Mouse (Mus musculus): Measurements from ENCODE around the gene Hagh. TPM values are rescaled to one million over a fixed set of nuclear protein-coding genes. Genes with fewer than 3 reads are reported as not detected.

The Hagh gene
- polyA plus RNA-seq (2016; fragmentation: Nextera tagmentation; extraction: Ambion mirVana): 29.4 and 31.2 TPM in 2 replicates

- Histone ChIP-seq H3K9me3 (no peaks in the 10 kb centered on the region), H3K4me1 (no peaks in the 10 kb centered on the region), H3K27me3 (0 out of 2 replicates have a peak, but pooled peaks cover 19% of the 10 kb centered on the region), H3K9ac (replicated peaks) (no peak within 1 kb of the TSS), H3K4me2 (replicated peaks) (no peak within 1 kb of the TSS), H3K4me3 (no peak within 1 kb of the TSS), H3K27ac (replicated peaks) (no peak within 1 kb of the TSS), H3K36me3 (no peaks in the 10 kb centered on the region)
- WGBS: 76% methylated on average over 8 of the region's 8 CpGs
- no peak for ATAC-seq (ENCODE audit: low FRiP score, low read depth)
These were observed at the start of gene Hagh for GRCm38 (mm10) chr17:24839842-24840241. Gene Hagh, plus strand, starts transcription at chr17:24840143.

GRCm38 (mm10) chr17:24792190-24792589 lies 47.8 kb upstream of the Hagh start:
- no peak overlapping the region for H3K27ac ChIP-seq (replicated peaks)
- H3K36me3 ChIP-seq: no peaks in the 10 kb centered on the region
- H3K4me1 ChIP-seq: no peaks in the 10 kb centered on the region
- H3K4me3 ChIP-seq: no peak overlapping the region
- WGBS: 78% methylated on average over 8 of the region's 8 CpGs
- ATAC-seq (ENCODE audit: low FRiP score, low read depth): no peak
- peaks cover 5% of the 10 kb centered on the region; the same call in 1 of the 2 replicates for H3K27me3 ChIP-seq
- H3K9ac ChIP-seq (replicated peaks): no peak overlapping the region
- H3K4me2 ChIP-seq (replicated peaks): no peak overlapping the region
- no peaks in the 10 kb centered on the region for H3K9me3 ChIP-seq

- Histone ChIP-seq H3K36me3 (no peaks in the 10 kb centered on the region), H3K4me2 (replicated peaks) (no peak overlapping the region), H3K27me3 (peaks cover 10% of the 10 kb centered on the region; the same call in 1 of the 2 replicates), H3K9me3 (no peaks in the 10 kb centered on the region), H3K9ac (replicated peaks) (no peak overlapping the region), H3K27ac (replicated peaks) (no peak overlapping the region), H3K4me1 (no peaks in the 10 kb centered on the region), H3K4me3 (no peak overlapping the region)
- ATAC-seq (ENCODE audit: low FRiP score, low read depth): no peak
- WGBS: 83% methylated on average over 12 of the region's 12 CpGs
These were observed 45.2 kb upstream of the Hagh start for GRCm38 (mm10) chr17:24794791-24795190.

- H3K4me2 ChIP-seq (replicated peaks): no peak overlapping the region
- 0 out of 2 replicates have a peak, but pooled peaks cover 6% of the 10 kb centered on the region for H3K27me3 ChIP-seq
- H3K4me3 ChIP-seq: no peak overlapping the region
- ATAC-seq (ENCODE audit: low FRiP score, low read depth): no peak
- WGBS: 69% methylated on average over 3 of the region's 3 CpGs
- no peaks in the 10 kb centered on the region for H3K9me3 ChIP-seq
- no peak overlapping the region for H3K27ac ChIP-seq (replicated peaks)
- H3K9ac ChIP-seq (replicated peaks): no peak overlapping the region
- H3K36me3 ChIP-seq: no peaks in the 10 kb centered on the region
- H3K4me1 ChIP-seq: no peaks in the 10 kb centered on the region
These were observed 43.0 kb upstream of the Hagh start for GRCm38 (mm10) chr17:24796969-24797368.

- Histone ChIP-seq H3K4me1 (no peaks in the 10 kb centered on the region), H3K27me3 (peaks cover 8% of the 10 kb centered on the region), H3K4me3 (no peak overlapping the region), H3K36me3 (no peaks in the 10 kb centered on the region), H3K9me3 (no peaks in the 10 kb centered on the region), H3K9ac (replicated peaks) (no peak overlapping the region), H3K27ac (replicated peaks) (no peak overlapping the region), H3K4me2 (replicated peaks) (no peak overlapping the region)
- ATAC-seq (ENCODE audit: low FRiP score, low read depth): no peak
- WGBS: 63% methylated on average over 9 of the region's 9 CpGs
These were observed 41.7 kb upstream of the Hagh start for GRCm38 (mm10) chr17:24798229-24798628.

- H3K27ac ChIP-seq (replicated peaks): no peak overlapping the region
- no peak overlapping the region for H3K4me2 ChIP-seq (replicated peaks)
- H3K9me3 ChIP-seq: no peaks in the 10 kb centered on the region
- no peak overlapping the region for H3K9ac ChIP-seq (replicated peaks)
- peaks cover 19% of the 10 kb centered on the region for H3K27me3 ChIP-seq
- 85% methylated on average over 4 of the region's 4 CpGs for WGBS
- no peaks in the 10 kb centered on the region for H3K36me3 ChIP-seq
- ATAC-seq (ENCODE audit: low FRiP score, low read depth): no peak
- H3K4me1 ChIP-seq: peaks cover 7% of the 10 kb centered on the region
- H3K4me3 ChIP-seq: no peak overlapping the region
These were observed 40.5 kb upstream of the Hagh start for GRCm38 (mm10) chr17:24799476-24799875.

- no peak for ATAC-seq (ENCODE audit: low FRiP score, low read depth)
- Histone ChIP-seq H3K9ac (replicated peaks) (no peak overlapping the region), H3K36me3 (no peaks in the 10 kb centered on the region), H3K4me1 (peaks cover 9% of the 10 kb centered on the region), H3K9me3 (no peaks in the 10 kb centered on the region), H3K27ac (replicated peaks) (no peak overlapping the region), H3K27me3 (peaks cover 28% of the 10 kb centered on the region), H3K4me2 (replicated peaks) (no peak overlapping the region), H3K4me3 (no peak overlapping the region)
- WGBS: 56% methylated on average over 3 of the region's 3 CpGs
These were observed 39.4 kb upstream of the Hagh start for GRCm38 (mm10) chr17:24800524-24800923.

- peaks cover 41% of the 10 kb centered on the region for H3K27me3 ChIP-seq
- H3K9ac ChIP-seq (replicated peaks): peak within 1 kb of the TSS; percentile 80
- H3K36me3 ChIP-seq: no peaks in the 10 kb centered on the region
- peak within 1 kb of the TSS; percentile 78 for H3K4me2 ChIP-seq (replicated peaks)
- WGBS: under 1% methylated on average over 60 of the region's 71 CpGs
- H3K27ac ChIP-seq (replicated peaks): no peak within 1 kb of the TSS
- H3K9me3 ChIP-seq: no peaks in the 10 kb centered on the region
- ATAC-seq (ENCODE audit: low FRiP score, low read depth): peak; percentile 84
- H3K4me3 ChIP-seq: peak within 1 kb of the TSS; percentile 70
- H3K4me1 ChIP-seq: peaks cover 9% of the 10 kb centered on the region
These were observed 35.7 kb upstream of the Hagh start, which contains the start of gene Meiob for GRCm38 (mm10) chr17:24803952-24804951. Gene Meiob, plus strand, starts transcription at chr17:24804289.

GRCm38 (mm10) chr17:24811211-24811610 lies 28.7 kb upstream of the Hagh start:
- no peak overlapping the region for H3K27ac ChIP-seq (replicated peaks)
- H3K36me3 ChIP-seq: no peaks in the 10 kb centered on the region
- 78% methylated on average over 3 of the region's 3 CpGs for WGBS
- H3K9ac ChIP-seq (replicated peaks): no peak overlapping the region
- H3K9me3 ChIP-seq: no peaks in the 10 kb centered on the region
- H3K4me2 ChIP-seq (replicated peaks): no peak overlapping the region
- no peak for ATAC-seq (ENCODE audit: low FRiP score, low read depth)
- peaks cover 17% of the 10 kb centered on the region for H3K27me3 ChIP-seq
- no peaks in the 10 kb centered on the region for H3K4me1 ChIP-seq
- H3K4me3 ChIP-seq: no peak overlapping the region

- 43% methylated on average over 2 of the region's 2 CpGs for WGBS
- H3K27me3 ChIP-seq: peaks cover 10% of the 10 kb centered on the region
- H3K9ac ChIP-seq (replicated peaks): no peak overlapping the region
- ATAC-seq (ENCODE audit: low FRiP score, low read depth): no peak
- H3K9me3 ChIP-seq: no peaks in the 10 kb centered on the region
- H3K27ac ChIP-seq (replicated peaks): no peak overlapping the region
- no peaks in the 10 kb centered on the region for H3K36me3 ChIP-seq
- no peak overlapping the region for H3K4me2 ChIP-seq (replicated peaks)
- no peak overlapping the region for H3K4me3 ChIP-seq
- H3K4me1 ChIP-seq: no peaks in the 10 kb centered on the region
These were observed 27.7 kb upstream of the Hagh start for GRCm38 (mm10) chr17:24812215-24812614.

GRCm38 (mm10) chr17:24815256-24815655 lies 24.7 kb upstream of the Hagh start:
- WGBS: 85% methylated on average over 5 of the region's 5 CpGs
- Histone ChIP-seq H3K27me3 (0 out of 2 replicates have a peak, but pooled peaks cover 9% of the 10 kb centered on the region), H3K4me2 (replicated peaks) (no peak overlapping the region), H3K27ac (replicated peaks) (no peak overlapping the region), H3K4me3 (no peak overlapping the region), H3K36me3 (no peaks in the 10 kb centered on the region), H3K9ac (replicated peaks) (no peak overlapping the region), H3K4me1 (no peaks in the 10 kb centered on the region), H3K9me3 (no peaks in the 10 kb centered on the region)
- no peak for ATAC-seq (ENCODE audit: low FRiP score, low read depth)

- no peaks in the 10 kb centered on the region for H3K9me3 ChIP-seq
- no peak overlapping the region for H3K4me3 ChIP-seq
- 38% methylated on average over 1 of the region's 1 CpGs for WGBS
- ATAC-seq (ENCODE audit: low FRiP score, low read depth): no peak
- H3K36me3 ChIP-seq: no peaks in the 10 kb centered on the region
- H3K9ac ChIP-seq (replicated peaks): no peak overlapping the region
- no peak overlapping the region for H3K27ac ChIP-seq (replicated peaks)
- no peaks in the 10 kb centered on the region for H3K4me1 ChIP-seq
- H3K4me2 ChIP-seq (replicated peaks): no peak overlapping the region
- H3K27me3 ChIP-seq: 0 out of 2 replicates have a peak, but pooled peaks cover 5% of the 10 kb centered on the region
These were observed 22.4 kb upstream of the Hagh start for GRCm38 (mm10) chr17:24817503-24817902.

All from midbrain, embryonic 12.5 days (tissue).